ENCODE assay signal across 23 mouse cellular contexts in genomic region chr2:29230191-29230835, GRCm38 (mm10). TPM values are rescaled to one million over a fixed set of nuclear protein-coding genes. Genes with fewer than 3 reads are reported as not detected.
DNase-seq lines count a peak whose midpoint lies in the region; ATAC-seq and TF ChIP-seq lines count a peak whose summit lies in the region.
"Had no signal": no experiment of that assay in that cellular context is flagged by ENCODE, and none has a peak within 500 bp of the region (broad histone marks: within the 10 kb centered on the region; RNA-seq: fewer than 3 reads in every experiment).

No protein-coding gene starts in this region.

- WGBS in forebrain, embryonic 15.5 days, result 39% methylated on average over 9 of the region's 9 CpGs
- 72% methylated on average over 9 of the region's 9 CpGs for WGBS in forebrain, embryonic 10.5 days
- 51% methylated on average over 9 of the region's 9 CpGs for WGBS in midbrain, postnatal 0 days
- 58% methylated on average over 9 of the region's 9 CpGs for WGBS in midbrain, embryonic 16.5 days

- H3K4me3 ChIP-seq in forebrain, embryonic 15.5 days, result no peak overlapping the region
- no peak overlapping the region for H3K4me3 ChIP-seq in forebrain, embryonic 10.5 days
- H3K4me3 ChIP-seq in midbrain, postnatal 0 days (ENCODE audit: low read depth, low read length), result no peak overlapping the region
- H3K4me3 ChIP-seq in midbrain, embryonic 16.5 days (ENCODE audit: low read depth, low read length), result no peak overlapping the region
- H3K4me3 ChIP-seq: heart, embryonic 12.5 days; kidney, embryonic 15.5 days; limb, embryonic 13.5 days; liver, embryonic 12.5 days; neural tube, embryonic 15.5 days had no signal

- H3K36me3 ChIP-seq in forebrain, embryonic 15.5 days, result no peaks in the 10 kb centered on the region
- H3K36me3 ChIP-seq in forebrain, embryonic 10.5 days (replicated peaks), result no peaks in the 10 kb centered on the region
- H3K36me3 ChIP-seq in midbrain, postnatal 0 days (ENCODE audit: insufficient read depth, low read length), result no peaks in the 10 kb centered on the region
- H3K36me3 ChIP-seq in midbrain, embryonic 16.5 days (ENCODE audit: control insufficient read depth, insufficient read depth, low read length), result no peaks in the 10 kb centered on the region
- H3K36me3 ChIP-seq: heart, embryonic 12.5 days; kidney, embryonic 15.5 days; limb, embryonic 13.5 days; liver, embryonic 12.5 days; neural tube, embryonic 15.5 days had no signal

- H3K4me2 ChIP-seq in forebrain, embryonic 15.5 days (replicated peaks), result no peak overlapping the region
- no peak overlapping the region for H3K4me2 ChIP-seq in midbrain, postnatal 0 days (ENCODE audit: low read depth, low read length, poor library complexity, severe bottlenecking)
- no peak overlapping the region for H3K4me2 ChIP-seq in midbrain, embryonic 16.5 days (ENCODE audit: low read length)
- H3K4me2 ChIP-seq: heart, embryonic 12.5 days; kidney, embryonic 15.5 days; limb, embryonic 13.5 days; liver, embryonic 12.5 days; neural tube, embryonic 15.5 days had no signal

- no peak for DNase-seq in forebrain, embryonic 10.5 days (ENCODE audit: extremely low spot score, low spot score)
- peak; percentile 54 to 56 for DNase-seq in layer of hippocampus, postnatal 10 days (ENCODE audit: low spot score in 2 of 2)
- no peak for DNase-seq in layer of hippocampus, adult 8-10 months (ENCODE audit: low spot score in 2 of 2)
- no peak for DNase-seq in midbrain, postnatal 0 days (ENCODE audit: low spot score)
- DNase-seq in kidney, adult 18-20 months, result no peak
- DNase-seq: adrenal gland, adult 2 months; cerebellum, adult 8-10 months; gastrocnemius, postnatal 25 days; heart, adult 18-20 months; heart, postnatal 10 days; kidney, postnatal 36 days; lung, adult 18-20 months; lung, postnatal 10 days; right cerebral cortex, postnatal 14 days; spleen, adult 18-20 months had no signal

- no peak for TF ChIP-seq CTCF in midbrain, postnatal 0 days (IDR thresholded peaks at IDR 0.05)

- peak; percentile 79 for ATAC-seq in forebrain, embryonic 15.5 days (replicated peaks)
- ATAC-seq in midbrain, postnatal 0 days (ENCODE audit: low FRiP score), result peak; percentile 41; the same call in 1 of the 2 replicates
- ATAC-seq in midbrain, embryonic 16.5 days, result no peak
- ATAC-seq: intestine, postnatal 0 days; liver, embryonic 12.5 days had no signal

- peaks cover 14% of the 10 kb centered on the region for H3K4me1 ChIP-seq in forebrain, embryonic 15.5 days
- H3K4me1 ChIP-seq in forebrain, embryonic 10.5 days, result peaks cover 5% of the 10 kb centered on the region; the same call in 1 of the 2 replicates
- no peaks in the 10 kb centered on the region for H3K4me1 ChIP-seq in midbrain, postnatal 0 days (ENCODE audit: insufficient read depth, low read length)
- H3K4me1 ChIP-seq in midbrain, embryonic 16.5 days (ENCODE audit: control insufficient read depth, insufficient read depth, low read length), result peaks cover 3% of the 10 kb centered on the region; the same call in 1 of the 2 replicates
- H3K4me1 ChIP-seq: heart, embryonic 12.5 days; limb, embryonic 13.5 days; liver, embryonic 12.5 days; neural tube, embryonic 15.5 days had no signal

- H3K9me3 ChIP-seq in forebrain, embryonic 15.5 days, result no peaks in the 10 kb centered on the region
- H3K9me3 ChIP-seq in forebrain, embryonic 10.5 days, result no peaks in the 10 kb centered on the region
- no peaks in the 10 kb centered on the region for H3K9me3 ChIP-seq in midbrain, postnatal 0 days (ENCODE audit: low read length)
- H3K9me3 ChIP-seq in midbrain, embryonic 16.5 days (replicated peaks; ENCODE audit: control insufficient read depth, low read length, poor library complexity, severe bottlenecking), result no peaks in the 10 kb centered on the region
- H3K9me3 ChIP-seq: heart, embryonic 12.5 days; kidney, embryonic 15.5 days; limb, embryonic 13.5 days; liver, embryonic 12.5 days; neural tube, embryonic 15.5 days had no signal

- peak overlapping the region; percentile 78 for H3K27ac ChIP-seq in forebrain, embryonic 15.5 days (replicated peaks)
- no peak overlapping the region for H3K27ac ChIP-seq in forebrain, embryonic 10.5 days
- no peak overlapping the region for H3K27ac ChIP-seq in midbrain, postnatal 0 days (ENCODE audit: low read depth, low read length)
- no peak overlapping the region; the same call in 1 of the 2 replicates for H3K27ac ChIP-seq in midbrain, embryonic 16.5 days (ENCODE audit: low read length)
- H3K27ac ChIP-seq: kidney, embryonic 15.5 days; limb, embryonic 13.5 days; liver, embryonic 12.5 days; neural tube, embryonic 15.5 days had no signal

- H3K9ac ChIP-seq in forebrain, embryonic 15.5 days (replicated peaks), result no peak overlapping the region
- no peak overlapping the region for H3K9ac ChIP-seq in midbrain, postnatal 0 days (replicated peaks; ENCODE audit: low read length, poor library complexity, severe bottlenecking)
- H3K9ac ChIP-seq in midbrain, embryonic 16.5 days (ENCODE audit: low read depth, low read length), result no peak overlapping the region
- H3K9ac ChIP-seq: heart, embryonic 12.5 days; kidney, embryonic 15.5 days; limb, embryonic 13.5 days; liver, embryonic 12.5 days; neural tube, embryonic 15.5 days had no signal

- no peaks in the 10 kb centered on the region for H3K27me3 ChIP-seq in forebrain, embryonic 15.5 days
- no peaks in the 10 kb centered on the region for H3K27me3 ChIP-seq in forebrain, embryonic 10.5 days (ENCODE audit: poor library complexity, severe bottlenecking)
- no peaks in the 10 kb centered on the region for H3K27me3 ChIP-seq in midbrain, postnatal 0 days (ENCODE audit: insufficient read depth, low read length)
- H3K27me3 ChIP-seq in midbrain, embryonic 16.5 days (ENCODE audit: control insufficient read depth, insufficient read depth, low read depth, low read length), result no peaks in the 10 kb centered on the region
- H3K27me3 ChIP-seq: kidney, embryonic 15.5 days; limb, embryonic 13.5 days; neural tube, embryonic 15.5 days had no signal

RNA-seq across cellular contexts. Expression of gene Ntng2, which starts 22.5 kb away (rescaled TPM):
- polyA plus RNA-seq in forebrain, embryonic 15.5 days (2015; fragmentation: Nextera tagmentation; extraction: Ambion mirVana), result 11.7 and 13.5 TPM in 2 replicates
- 0.86 and 1.3 TPM in 2 replicates for polyA plus RNA-seq in forebrain, embryonic 10.5 days (2016; fragmentation: Nextera tagmentation; extraction: Ambion mirVana)
- 100 to 1,000 TPM; 134 to 147 TPM for total RNA-seq in layer of hippocampus, postnatal 10 days (2021)
- 100 to 1,000 TPM in 3 of 4 experiments, 10 to 100 TPM in 1; 94.3 to 106 (median 105) TPM for total RNA-seq in layer of hippocampus, adult 8-10 months (2022)
- total RNA-seq in midbrain, postnatal 0 days (2014; rRNA removed), result 52.4 and 52.6 TPM in 2 replicates
- polyA plus RNA-seq in midbrain, postnatal 0 days (2015; fragmentation: Nextera tagmentation; extraction: Ambion mirVana), result 7.9 and 8.7 TPM in 2 replicates
- 10.6 and 11.0 TPM in 2 replicates for polyA plus RNA-seq in midbrain, embryonic 16.5 days (2015; fragmentation: Nextera tagmentation; extraction: Ambion mirVana)
- polyA plus RNA-seq: liver, embryonic 12.5 days had no signal

Comparison
In these comparisons a context has a peak if more than half of its experiments do, and no peak if none do; other contexts are left out.
1. DNase-seq: peak in layer of hippocampus, postnatal 10 days (2 of 2); none in forebrain, embryonic 10.5 days (single experiment), layer of hippocampus, adult 8-10 months (0 of 2), midbrain, postnatal 0 days (single experiment) and kidney, adult 18-20 months (single experiment).